Mouse (Mus musculus) C2C12 (cell line): ENCODE results near the gene Ly86. TPM values are rescaled to one million over a fixed set of nuclear protein-coding genes. Genes with fewer than 3 reads are reported as not detected.

ENCODE experiments used
- H3K27me3 ChIP-seq: one replicate; pipeline ENCODE4 v1.6.1; 2011; ENCODE audit not compliant: control insufficient read depth, insufficient read depth, insufficient read length
- H3K36me3 ChIP-seq: one replicate; pipeline ENCODE4 v1.6.1; 2011; ENCODE audit not compliant: control insufficient read depth, insufficient read depth
- H3K4me3 ChIP-seq: one replicate; pipeline ENCODE4 v1.5.1; 2011; ENCODE audit warnings: mild to moderate bottlenecking, control low read depth; ENCODE audit not compliant: poor library complexity, insufficient read depth, severe bottlenecking
- H3K79me2 ChIP-seq: one replicate; pipeline ENCODE4 v1.6.1; 2011; ENCODE audit not compliant: control insufficient read depth, insufficient read depth
- H3K79me3 ChIP-seq: one replicate; pipeline ENCODE4 v1.6.1; 2011; ENCODE audit warnings: low read depth, control low read depth
- H3ac ChIP-seq: one replicate; pipeline ENCODE3; 2011; ENCODE audit warnings: low read depth; ENCODE audit not compliant: control insufficient read depth, insufficient read length
- CEBPB ChIP-seq: IDR thresholded peaks from one replicate; pipeline ENCODE4 v1.6.1; 2011; ENCODE audit warnings: low read depth, mild to moderate bottlenecking, control low read depth, moderate library complexity
- CTCF ChIP-seq: IDR thresholded peaks from one replicate; pipeline ENCODE4 v1.5.1; 2011; ENCODE audit not compliant: control insufficient read depth, insufficient read depth, insufficient read length
- FOSL1 ChIP-seq: IDR thresholded peaks from one replicate; pipeline ENCODE4 v1.8.0; 2011; ENCODE audit warnings: mild to moderate bottlenecking, low read length; ENCODE audit not compliant: poor library complexity, insufficient read depth, severe bottlenecking
- MAX ChIP-seq: IDR thresholded peaks from one replicate; pipeline ENCODE4 v1.6.1; 2011; ENCODE audit warnings: mild to moderate bottlenecking, control low read depth
- MYOD1 ChIP-seq: IDR thresholded peaks from one replicate; pipeline ENCODE4 v1.6.1; 2011; ENCODE audit warnings: low read depth; ENCODE audit not compliant: control insufficient read depth, insufficient read length
- MYOG ChIP-seq: IDR thresholded peaks from one replicate; pipeline ENCODE4 v1.6.1; 2011; ENCODE audit not compliant: control insufficient read depth, insufficient read length; ENCODE audit errors: extremely low read depth
- USF1 ChIP-seq: IDR thresholded peaks from one replicate; pipeline ENCODE4 v1.6.1; 2011; ENCODE audit warnings: low read depth, mild to moderate bottlenecking, control low read depth, moderate library complexity
- polyA plus RNA-seq: library from polyadenylated mRNA; unstranded; fragments of >200 nt; fragmentation: generic; extraction: Trizol; gene quantifications from one replicate; pipeline ENCODE4 v1.2.1, GENCODE M21; 2012; ENCODE audit warnings: missing spikeins

Gene Ly86
- polyA plus RNA-seq, 1 experiment = not detected

DNA sequence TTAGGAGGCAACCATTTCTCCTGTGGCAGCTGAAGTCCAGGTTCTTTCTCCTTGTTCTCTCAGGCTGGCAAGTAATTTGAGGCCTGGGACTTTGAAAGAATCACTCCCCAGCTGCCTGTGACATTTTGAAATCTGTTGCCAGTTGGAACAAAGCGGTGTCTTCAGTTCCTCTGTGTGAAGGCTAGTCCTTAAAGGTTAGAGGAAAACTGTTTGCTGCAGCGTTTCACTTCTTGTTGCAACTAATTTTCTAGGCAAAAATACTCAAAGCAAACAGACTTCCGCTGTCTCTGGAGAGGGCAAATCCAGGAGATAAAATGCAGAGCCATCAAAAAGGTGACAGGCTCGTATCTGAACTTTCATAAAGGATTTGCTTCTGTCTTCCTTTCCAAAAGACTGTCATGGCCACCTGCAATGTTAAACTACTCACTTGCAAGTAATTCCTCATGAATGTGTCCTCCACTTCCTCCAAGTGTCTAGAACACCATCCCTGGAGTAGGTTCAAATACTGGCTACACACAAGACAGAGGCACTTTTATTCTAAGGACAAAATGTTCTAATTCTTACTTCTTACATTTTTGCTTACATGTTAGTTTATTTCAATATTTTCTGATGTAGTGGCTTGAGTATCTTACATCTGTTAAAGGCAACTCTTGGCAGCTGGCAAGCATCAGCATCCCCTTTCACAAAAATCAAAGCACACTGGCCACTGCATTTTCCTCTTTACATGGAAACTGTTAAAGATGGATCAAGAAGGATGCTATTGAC lies 12.0 kb upstream of the Ly86 start:
- Histone ChIP-seq H3K27me3 (no peaks in the 10 kb centered on the region), H3K4me3 (no peak overlapping the region), H3K79me2 (no peaks in the 10 kb centered on the region), H3ac (no peak overlapping the region), H3K79me3 (no peaks in the 10 kb centered on the region), H3K36me3 (no peaks in the 10 kb centered on the region)
- TF ChIP-seq CEBPB (no peak), MAX (no peak), FOSL1 (no peak), MYOD1 (no peak), MYOG (no peak), USF1 (no peak), CTCF (no peak)

DNA sequence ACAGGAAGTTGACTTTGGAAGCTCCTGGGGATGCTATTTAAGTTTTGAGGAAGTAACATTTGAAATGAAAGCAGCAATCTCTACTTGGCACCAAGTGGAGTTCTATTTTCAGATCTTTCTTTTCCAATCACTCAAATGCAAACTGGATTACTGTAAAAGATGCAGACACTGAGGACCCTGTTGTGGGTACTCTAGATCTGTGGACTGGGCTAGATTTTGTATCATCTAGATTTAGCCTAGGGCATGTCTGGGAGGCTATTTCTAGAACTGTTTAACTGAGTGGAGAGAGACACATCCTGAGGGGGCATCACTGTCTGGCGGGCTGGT lies 11.5 kb upstream of the Ly86 start:
- Histone ChIP-seq H3K79me3 (no peaks in the 10 kb centered on the region), H3K27me3 (no peaks in the 10 kb centered on the region), H3K79me2 (no peaks in the 10 kb centered on the region), H3ac (no peak overlapping the region), H3K4me3 (no peak overlapping the region), H3K36me3 (no peaks in the 10 kb centered on the region)
- no peak for TF ChIP-seq FOSL1
- TF ChIP-seq MAX = no peak
- TF ChIP-seq CTCF = no peak
- no peak for TF ChIP-seq CEBPB
- TF ChIP-seq USF1 = no peak
- no peak for TF ChIP-seq MYOD1
- no peak for TF ChIP-seq MYOG

DNA sequence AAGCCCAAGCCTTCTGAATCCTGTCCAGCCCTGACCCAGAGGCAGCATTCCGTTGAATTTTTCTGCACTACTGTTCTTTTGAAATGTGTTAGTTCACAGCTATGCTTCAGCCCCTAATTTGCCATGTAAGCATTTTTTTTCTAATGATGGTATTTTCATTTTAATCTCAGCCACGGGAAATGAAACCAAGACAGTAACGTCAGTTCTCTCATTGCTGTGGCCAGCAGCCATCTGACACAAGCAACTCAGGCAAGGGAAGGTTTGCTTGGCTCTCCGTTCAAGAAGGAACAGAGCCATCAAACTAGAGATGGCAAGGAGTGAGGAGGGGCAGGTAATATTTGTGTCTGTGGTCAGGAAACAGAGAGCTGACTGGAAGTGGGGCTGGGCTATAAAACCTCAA lies 7.7 kb upstream of the Ly86 start:
- H3ac ChIP-seq = no peak overlapping the region
- H3K4me3 ChIP-seq = no peak overlapping the region
- no peaks in the 10 kb centered on the region for H3K27me3 ChIP-seq
- no peaks in the 10 kb centered on the region for H3K79me3 ChIP-seq
- TF ChIP-seq FOSL1 (no peak), MYOD1 (no peak), USF1 (no peak), MAX (no peak), MYOG (no peak), CTCF (no peak)
- H3K36me3 ChIP-seq = no peaks in the 10 kb centered on the region
- H3K79me2 ChIP-seq = no peaks in the 10 kb centered on the region

DNA sequence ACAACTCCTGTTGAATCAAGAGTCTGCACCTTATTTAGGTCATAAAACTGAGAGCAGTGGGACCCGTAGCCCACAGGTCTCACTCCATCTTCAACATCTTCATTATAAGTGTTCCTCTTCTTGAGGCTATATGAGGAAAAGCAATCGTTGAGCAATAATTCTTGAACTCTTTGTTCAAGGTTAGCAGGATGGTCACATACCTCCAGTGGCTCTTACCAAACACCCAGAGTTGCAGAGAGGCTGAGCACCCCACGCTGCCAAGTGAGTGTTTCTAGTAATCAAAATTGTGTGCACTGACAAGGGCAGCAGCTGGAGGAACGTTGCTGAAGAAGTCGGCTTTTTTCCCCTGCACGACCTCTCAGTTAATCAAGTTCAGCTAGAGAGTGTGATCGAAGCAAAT lies 7.1 kb upstream of the Ly86 start:
- Histone ChIP-seq H3ac (no peak overlapping the region), H3K36me3 (no peaks in the 10 kb centered on the region), H3K79me2 (no peaks in the 10 kb centered on the region), H3K4me3 (no peak overlapping the region), H3K27me3 (no peaks in the 10 kb centered on the region), H3K79me3 (no peaks in the 10 kb centered on the region)
- no peak for TF ChIP-seq FOSL1

DNA sequence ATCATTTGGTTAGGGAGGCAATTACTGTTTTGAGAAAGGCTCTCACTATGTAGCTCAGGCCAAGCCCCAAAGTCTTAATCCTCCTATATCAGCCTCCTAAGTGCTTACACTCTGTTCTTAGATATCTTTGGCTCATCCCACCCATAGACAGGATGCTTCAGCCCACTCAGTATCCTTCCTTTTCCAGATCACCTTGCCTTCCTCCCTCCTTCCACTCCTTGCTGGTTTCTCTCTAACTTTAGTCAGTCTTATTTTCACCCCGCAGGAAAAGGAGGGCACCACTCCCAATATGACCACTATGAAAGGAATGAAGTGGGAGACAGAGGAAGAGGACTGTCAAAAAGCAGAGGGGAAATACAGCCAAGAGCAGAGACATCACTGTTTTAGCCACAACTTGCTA lies 2.2 kb upstream of the Ly86 start:
- Histone ChIP-seq H3K79me3 (no peaks in the 10 kb centered on the region), H3K27me3 (no peaks in the 10 kb centered on the region), H3K79me2 (no peaks in the 10 kb centered on the region), H3K36me3 (no peaks in the 10 kb centered on the region), H3ac (no peak overlapping the region), H3K4me3 (no peak overlapping the region)
- TF ChIP-seq CEBPB = no peak
- TF ChIP-seq MYOG = no peak
- no peak for TF ChIP-seq FOSL1
- TF ChIP-seq MAX = no peak
- TF ChIP-seq CTCF = no peak
- no peak for TF ChIP-seq MYOD1
- TF ChIP-seq USF1 = no peak

DNA sequence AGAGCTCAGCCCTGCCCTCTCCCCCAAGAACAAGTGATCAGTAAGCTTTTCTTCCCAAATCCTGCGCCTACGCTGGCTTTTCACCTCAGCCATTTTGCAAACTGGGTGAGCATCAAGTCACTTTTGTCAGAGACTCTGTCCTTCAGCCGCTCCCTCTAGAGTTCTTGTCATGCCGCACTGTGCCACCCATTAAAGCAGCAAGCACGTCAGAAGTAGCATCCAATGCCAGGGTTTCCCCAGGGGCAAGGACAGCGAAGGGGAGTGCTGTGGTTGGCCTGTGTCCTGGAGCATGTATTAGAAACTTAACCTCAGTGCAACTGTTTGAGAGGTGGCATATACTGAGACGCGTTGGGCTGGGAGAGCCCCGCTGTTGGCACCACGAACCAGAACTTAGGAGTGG lies 815 bp downstream of the Ly86 start:
- H3K4me3 ChIP-seq = no peak overlapping the region

More for the DNA sequence above, 815 bp downstream of the Ly86 start:
- no peaks in the 10 kb centered on the region for H3K79me2 ChIP-seq
- H3K36me3 ChIP-seq = no peaks in the 10 kb centered on the region
- H3ac ChIP-seq = no peak overlapping the region
- H3K79me3 ChIP-seq = no peaks in the 10 kb centered on the region
- TF ChIP-seq FOSL1 = no peak
- no peak for TF ChIP-seq CEBPB
- H3K27me3 ChIP-seq = no peaks in the 10 kb centered on the region
